Mouse (Mus musculus) adipocyte (in vitro differentiated cells): ENCODE results near the gene Tom1l2.

Experiments used
- DNase-seq: peaks from one replicate; pipeline ENCODE4 v3.0.0-alpha.2; 2016; ENCODE audit warnings: low spot score

Tom1l2 gene

GRCm38 (mm10) chr11:60176975-60177657 is 175.6 kb downstream of the Tom1l2 start:
- DNase-seq = no peak
